Mouse (Mus musculus) embryonic facial prominence, embryonic 15.5 days (tissue): ENCODE measurements around the gene Tmprss2. TPM values are rescaled to one million over a fixed set of nuclear protein-coding genes. Genes with fewer than 3 reads are reported as not detected.

Experiments used
- ATAC-seq: fragments of 200-750 bp; cut with Nextera tagmentation; 2 replicates; pipeline ENCODE4 v1.8.0; 2017; ENCODE audit warnings: low read depth, moderate TSS enrichment; ENCODE audit not compliant: insufficient number of reproducible peaks, low FRiP score, low TSS enrichment
- H3K27ac ChIP-seq: fragments of 300-500 bp; sonication (generic); replicated peaks from 2 replicates; pipeline ENCODE4 v1.5.1; 2015; ENCODE audit warnings: mild to moderate bottlenecking, inconsistent platforms
- H3K27me3 ChIP-seq: fragments of 300-500 bp; sonication (generic); 2 replicates; pipeline ENCODE4 v1.6.1; 2015; ENCODE audit warnings: inconsistent platforms
- H3K36me3 ChIP-seq: fragments of 300-500 bp; sonication (generic); 2 replicates; pipeline ENCODE4 v1.6.1; 2015; ENCODE audit warnings: mild to moderate bottlenecking, inconsistent platforms
- H3K4me1 ChIP-seq: fragments of 300-500 bp; sonication (generic); 2 replicates; pipeline ENCODE4 v1.6.1; 2015; ENCODE audit warnings: inconsistent platforms
- H3K4me2 ChIP-seq: fragments of 300-500 bp; sonication (generic); replicated peaks from 2 replicates; pipeline ENCODE4 v1.6.1; 2015; ENCODE audit warnings: mild to moderate bottlenecking, inconsistent platforms
- H3K4me3 ChIP-seq: fragments of 300-500 bp; sonication (generic); replicated peaks from 2 replicates; pipeline ENCODE4 v1.5.1; 2015; ENCODE audit warnings: mild to moderate bottlenecking, inconsistent platforms
- H3K9ac ChIP-seq: fragments of 300-500 bp; sonication (generic); 2 replicates; pipeline ENCODE4 v1.6.1; 2015; ENCODE audit warnings: inconsistent platforms
- H3K9me3 ChIP-seq: fragments of 300-500 bp; sonication (generic); replicated peaks from 2 replicates; pipeline ENCODE4 v1.6.1; 2016; ENCODE audit warnings: inconsistent platforms
- WGBS: fragments of 180-500 bp; shearing (Covaris S2); methylation state at CpG from one replicate; pipeline ENCODE4 v1.1.7; 2015; 5-methylcytosine and 5-hydroxymethylcytosine counted together
- polyA plus RNA-seq: library from polyadenylated mRNA; unstranded; fragments of >200 nt; fragmentation: Nextera tagmentation; extraction: Ambion mirVana; gene quantifications from 2 replicates; pipeline ENCODE4 v1.2.1, GENCODE M21; 2015

The Tmprss2 gene
- 3.2 and 4.7 TPM in 2 replicates for polyA plus RNA-seq

- no peak within 1 kb of the TSS for H3K9ac ChIP-seq
- no peak within 1 kb of the TSS for H3K27ac ChIP-seq
- peaks cover 14% of the 10 kb centered on the region for H3K4me1 ChIP-seq
- peaks cover 40% of the 10 kb centered on the region for H3K27me3 ChIP-seq
- ATAC-seq: peak; percentile 40; the same call in 1 of the 2 replicates
- under 1% methylated on average over 30 of the region's 30 CpGs for WGBS
- H3K4me3 ChIP-seq: peak within 1 kb of the TSS; percentile 38
- H3K36me3 ChIP-seq: no peaks in the 10 kb centered on the region
- no peaks in the 10 kb centered on the region for H3K9me3 ChIP-seq
- H3K4me2 ChIP-seq: peak within 1 kb of the TSS; percentile 63
Measured at GRCm38 (mm10) chr16:97610939-97611338, at the start of gene Tmprss2. TSS of gene Tmprss2 (minus strand) at chr16:97611195.

DNA sequence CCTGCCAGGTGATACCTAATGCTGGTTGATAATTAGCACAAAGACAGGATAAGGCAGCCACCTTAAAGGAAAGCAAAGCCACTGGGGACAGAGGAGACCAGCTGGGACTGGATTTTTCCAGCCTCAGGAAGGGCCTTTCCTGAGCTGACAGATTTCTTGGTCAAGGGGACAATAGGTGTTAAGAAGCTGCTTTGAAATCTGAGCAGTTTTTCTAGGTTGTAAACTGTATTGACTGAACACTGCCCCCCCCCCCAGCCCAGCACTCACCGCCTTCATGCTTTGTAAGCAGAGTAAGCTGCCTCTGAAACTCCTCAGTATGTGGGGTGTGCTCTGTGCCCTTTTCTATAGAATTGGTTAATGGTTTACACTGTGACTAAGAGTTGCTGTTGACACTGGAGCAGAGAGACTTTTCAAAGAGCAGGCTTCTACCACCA is 48.2 kb upstream of the Tmprss2 start:
- peak; percentile 68 for ATAC-seq
- Histone ChIP-seq H3K27me3 (no peaks in the 10 kb centered on the region), H3K9me3 (no peaks in the 10 kb centered on the region), H3K9ac (no peak overlapping the region), H3K4me2 (no peak overlapping the region), H3K4me3 (no peak overlapping the region), H3K36me3 (no peaks in the 10 kb centered on the region), H3K27ac (no peak overlapping the region), H3K4me1 (no peaks in the 10 kb centered on the region)
- 67% methylated on average over 1 of the region's 1 CpGs for WGBS

DNA sequence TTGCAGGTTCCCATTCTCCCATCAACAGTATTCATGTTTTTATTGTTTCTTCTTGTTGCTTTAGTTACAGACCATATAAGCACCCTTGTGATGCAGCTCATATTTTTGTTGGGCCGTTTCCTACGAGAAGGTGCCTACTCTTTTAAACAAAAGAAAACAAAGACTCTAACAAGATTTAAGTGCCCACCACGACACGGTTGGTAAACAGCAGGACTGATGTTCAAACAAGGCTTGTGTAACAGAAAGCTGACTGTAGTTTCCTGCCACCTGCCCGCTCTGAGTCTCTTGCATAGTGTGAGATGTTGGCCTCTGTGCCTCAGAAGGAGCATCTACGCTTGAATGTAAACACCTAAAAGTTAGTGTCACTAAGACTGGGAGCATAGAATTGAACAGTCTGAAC is 47.5 kb upstream of the Tmprss2 start:
- no peak overlapping the region for H3K4me2 ChIP-seq
- no peaks in the 10 kb centered on the region for H3K27me3 ChIP-seq
- no peaks in the 10 kb centered on the region for H3K9me3 ChIP-seq
- H3K27ac ChIP-seq: no peak overlapping the region
- ATAC-seq: no peak
- no peak overlapping the region for H3K9ac ChIP-seq
- no peaks in the 10 kb centered on the region for H3K36me3 ChIP-seq
- no peaks in the 10 kb centered on the region for H3K4me1 ChIP-seq
- 66% methylated on average over 6 of the region's 6 CpGs for WGBS
- no peak overlapping the region for H3K4me3 ChIP-seq

GRCm38 (mm10) chr16:97655800-97656199 is 44.8 kb upstream of the Tmprss2 start:
- 59% methylated on average over 2 of the region's 2 CpGs for WGBS
- H3K27ac ChIP-seq: no peak overlapping the region
- no peaks in the 10 kb centered on the region for H3K9me3 ChIP-seq
- H3K4me1 ChIP-seq: no peaks in the 10 kb centered on the region
- H3K36me3 ChIP-seq: no peaks in the 10 kb centered on the region
- H3K4me3 ChIP-seq: no peak overlapping the region
- H3K9ac ChIP-seq: no peak overlapping the region
- no peak overlapping the region for H3K4me2 ChIP-seq
- no peak for ATAC-seq
- H3K27me3 ChIP-seq: no peaks in the 10 kb centered on the region

DNA sequence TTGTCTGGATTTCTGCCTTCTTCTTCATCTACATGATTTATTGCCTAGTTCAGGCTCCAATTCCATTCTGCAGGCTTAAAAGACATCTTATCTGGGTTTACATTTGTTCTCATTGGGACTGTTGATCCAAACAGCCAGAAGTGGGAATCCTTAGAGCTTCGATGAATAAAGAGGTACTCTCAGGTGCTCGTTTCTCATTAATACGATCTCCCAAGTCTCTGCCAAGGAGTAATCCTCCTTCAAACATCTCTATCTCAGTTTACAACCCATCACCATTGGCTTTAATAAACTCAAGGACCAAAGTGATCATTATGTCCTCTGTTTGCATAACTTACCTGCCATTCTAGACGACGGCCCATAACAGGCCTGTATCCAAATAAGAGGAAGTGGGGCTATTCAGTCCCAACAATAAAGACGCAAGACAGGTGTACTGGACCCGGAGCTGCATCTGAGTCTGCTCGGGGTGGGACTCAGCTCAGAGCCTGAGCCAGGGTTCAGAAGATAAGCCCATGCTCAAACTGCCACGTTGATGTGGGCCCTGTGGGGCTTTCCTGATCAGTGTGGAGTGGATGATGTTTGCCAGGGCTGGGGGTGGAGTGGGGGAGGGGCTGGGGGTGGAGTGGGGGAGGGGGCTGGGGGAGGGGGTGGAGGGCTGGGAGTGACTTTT is 38.7 kb upstream of the Tmprss2 start:
- H3K9ac ChIP-seq: no peak overlapping the region

DNA sequence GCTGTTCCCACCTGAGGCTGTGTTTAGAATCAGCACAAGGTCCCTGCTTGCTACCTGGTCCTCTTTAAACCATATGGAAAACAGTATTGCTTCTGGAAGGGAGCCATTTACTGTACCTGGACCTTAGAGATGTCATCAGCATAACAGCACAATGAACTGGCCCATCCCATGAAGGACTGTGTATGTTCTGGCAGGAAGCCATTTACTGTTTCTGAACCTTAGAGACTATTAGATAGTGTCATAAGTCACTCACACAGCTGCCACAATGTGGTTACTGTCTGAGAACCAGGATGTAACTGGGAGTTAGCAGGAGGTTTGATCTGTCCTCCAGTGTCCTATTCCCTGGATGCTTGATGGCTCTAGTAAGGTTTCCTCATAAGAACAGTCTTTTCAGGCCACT is 33.7 kb upstream of the Tmprss2 start:
- no peak overlapping the region for H3K27ac ChIP-seq
- no peak overlapping the region for H3K4me2 ChIP-seq
- H3K36me3 ChIP-seq: no peaks in the 10 kb centered on the region
- ATAC-seq: no peak
- H3K4me1 ChIP-seq: no peaks in the 10 kb centered on the region
- H3K9ac ChIP-seq: no peak overlapping the region
- H3K27me3 ChIP-seq: no peaks in the 10 kb centered on the region
- H3K9me3 ChIP-seq: no peaks in the 10 kb centered on the region
- H3K4me3 ChIP-seq: no peak overlapping the region

More for the DNA sequence above, 38.7 kb upstream of the Tmprss2 start:
- Histone ChIP-seq H3K4me3 (no peak overlapping the region), H3K27ac (no peak overlapping the region), H3K9me3 (no peaks in the 10 kb centered on the region), H3K4me1 (no peaks in the 10 kb centered on the region), H3K27me3 (no peaks in the 10 kb centered on the region), H3K36me3 (no peaks in the 10 kb centered on the region), H3K4me2 (no peak overlapping the region)
- WGBS: 68% methylated on average over 9 of the region's 9 CpGs
- ATAC-seq: no peak

DNA sequence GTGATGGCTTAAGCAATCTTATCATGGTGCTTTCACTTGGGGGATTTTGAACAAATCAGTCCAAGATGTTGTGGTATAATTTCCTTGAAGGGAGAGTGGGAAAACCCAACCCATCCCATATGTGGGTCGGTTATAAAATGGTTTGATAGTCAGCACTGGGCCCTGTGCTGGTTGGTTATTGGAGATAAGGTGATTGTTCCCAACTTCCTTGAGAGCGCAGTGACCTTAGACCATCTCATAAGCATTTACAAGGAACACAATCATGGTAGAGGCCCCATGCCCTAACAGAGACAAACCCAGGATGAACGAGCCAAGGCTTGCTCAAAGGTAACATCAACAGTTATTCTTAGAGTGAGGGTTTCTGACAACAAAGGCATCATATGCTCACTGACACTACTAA is 28.6 kb upstream of the Tmprss2 start:
- H3K9ac ChIP-seq: no peak overlapping the region
- no peaks in the 10 kb centered on the region for H3K36me3 ChIP-seq
- ATAC-seq: no peak
- 88% methylated on average over 3 of the region's 3 CpGs for WGBS
- no peaks in the 10 kb centered on the region for H3K9me3 ChIP-seq
- H3K4me2 ChIP-seq: no peak overlapping the region
- no peak overlapping the region for H3K27ac ChIP-seq
- no peaks in the 10 kb centered on the region for H3K4me1 ChIP-seq
- H3K27me3 ChIP-seq: no peaks in the 10 kb centered on the region
- no peak overlapping the region for H3K4me3 ChIP-seq

GRCm38 (mm10) chr16:97632880-97633484 is 22.0 kb upstream of the Tmprss2 start:
- no peak overlapping the region for H3K4me3 ChIP-seq
- WGBS: 50% methylated on average over 4 of the region's 4 CpGs
- H3K9ac ChIP-seq: no peak overlapping the region
- H3K27me3 ChIP-seq: no peaks in the 10 kb centered on the region
- no peak overlapping the region for H3K27ac ChIP-seq
- H3K9me3 ChIP-seq: no peaks in the 10 kb centered on the region
- no peak overlapping the region for H3K4me2 ChIP-seq
- no peaks in the 10 kb centered on the region for H3K4me1 ChIP-seq
- no peaks in the 10 kb centered on the region for H3K36me3 ChIP-seq
- ATAC-seq: no peak; the same call in 1 of the 2 replicates

- Histone ChIP-seq H3K4me3 (no peak overlapping the region), H3K9me3 (no peaks in the 10 kb centered on the region), H3K9ac (no peak overlapping the region), H3K4me2 (no peak overlapping the region), H3K36me3 (no peaks in the 10 kb centered on the region), H3K27ac (no peak overlapping the region), H3K4me1 (no peaks in the 10 kb centered on the region), H3K27me3 (no peaks in the 10 kb centered on the region)
- no peak for ATAC-seq
- 79% methylated on average over 6 of the region's 6 CpGs for WGBS
Measured at GRCm38 (mm10) chr16:97623166-97623565, 12.2 kb upstream of the Tmprss2 start.

GRCm38 (mm10) chr16:97622383-97622889 is 11.4 kb upstream of the Tmprss2 start:
- WGBS: 38% methylated on average over 2 of the region's 2 CpGs
- Histone ChIP-seq H3K9ac (no peak overlapping the region), H3K4me3 (no peak overlapping the region), H3K4me1 (no peaks in the 10 kb centered on the region), H3K4me2 (no peak overlapping the region), H3K36me3 (no peaks in the 10 kb centered on the region), H3K9me3 (no peaks in the 10 kb centered on the region), H3K27me3 (no peaks in the 10 kb centered on the region), H3K27ac (no peak overlapping the region)
- ATAC-seq: no peak

DNA sequence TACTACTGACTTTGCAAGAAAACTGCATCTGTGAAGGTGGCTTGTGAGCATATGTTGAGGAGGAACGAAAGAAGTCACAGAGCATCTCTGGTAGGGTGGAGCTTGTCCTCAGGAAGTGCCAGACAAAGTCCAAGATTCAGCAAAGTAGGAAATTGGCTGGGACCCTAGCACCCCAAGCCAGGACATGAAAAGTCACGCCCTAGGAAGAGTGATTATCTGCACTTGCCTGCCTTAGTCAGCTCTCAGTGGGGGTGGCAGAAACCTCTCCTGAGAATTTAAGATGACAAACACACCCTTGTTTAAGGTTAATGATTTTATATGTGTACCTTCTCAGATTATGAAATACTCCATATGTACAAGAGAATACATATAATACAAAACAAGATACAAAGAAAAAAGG is 7.3 kb upstream of the Tmprss2 start:
- whole genome bisulfite sequencing: 43% methylated on average over 2 of the region's 2 CpGs
- Histone ChIP-seq H3K9ac (no peak overlapping the region), H3K36me3 (no peaks in the 10 kb centered on the region), H3K4me3 (no peak overlapping the region), H3K4me2 (no peak overlapping the region), H3K27ac (no peak overlapping the region), H3K9me3 (no peaks in the 10 kb centered on the region), H3K4me1 (no peaks in the 10 kb centered on the region), H3K27me3 (no peaks in the 10 kb centered on the region)
- no peak for ATAC-seq

- no peak for ATAC-seq
- H3K27ac ChIP-seq: no peak overlapping the region
- H3K27me3 ChIP-seq: peaks cover 40% of the 10 kb centered on the region
- H3K4me2 ChIP-seq: no peak overlapping the region
- H3K4me3 ChIP-seq: no peak overlapping the region
- 62% methylated on average over 4 of the region's 4 CpGs for WGBS
- H3K36me3 ChIP-seq: no peaks in the 10 kb centered on the region
- peaks cover 14% of the 10 kb centered on the region for H3K4me1 ChIP-seq
- no peak overlapping the region for H3K9ac ChIP-seq
- H3K9me3 ChIP-seq: no peaks in the 10 kb centered on the region
Measured at GRCm38 (mm10) chr16:97612009-97612408, 1.0 kb upstream of the Tmprss2 start.
